Mouse (Mus musculus) kidney, adult 2 months (tissue): ENCODE measurements at regions not wholly inside any gene's neighbourhood (a gene's known extent, or its start where the extent isn't known, plus 50 kb on each side); places are given as distances from the start of the nearest gene placed in this dataset.

Source experiments
- CTCF ChIP-seq: fragments of 200-500 bp; conservative IDR thresholded peaks from 2 replicates; pipeline ENCODE4 v1.5.1; 2011; ENCODE audit warnings: low read depth, mild to moderate bottlenecking, control low read depth, low read length, moderate library complexity, mixed read lengths; ENCODE audit not compliant: insufficient read depth, insufficient read length
- POLR2A ChIP-seq: fragments of 200-500 bp; IDR thresholded peaks from one replicate; pipeline ENCODE4 v1.6.1; 2011; ENCODE audit warnings: low read depth, low read length, control low read depth

GRCm38 (mm10) chr12:25615377-25615776 is 518.4 kb upstream of the Id2 start:
- TF ChIP-seq POLR2A (no peak), CTCF (no peak)
